Mouse (Mus musculus) forebrain, embryonic 13.5 days (tissue): ENCODE results near the gene Dpt. TPM values are rescaled to one million over a fixed set of nuclear protein-coding genes. Genes with fewer than 3 reads are reported as not detected.
"Not testable (repeated sequence)": the region's sequence is repeated elsewhere in the genome, so short reads cannot be mapped to it uniquely, and the experiment has no call there.

Experiments used
- ATAC-seq: fragments of 200-750 bp; cut with Nextera tagmentation; 2 replicates; pipeline ENCODE4 v1.8.0; 2017
- H3K27ac ChIP-seq: fragments of 300-500 bp; sonication (generic); 2 replicates; pipeline ENCODE4 v1.5.1; 2015; ENCODE audit warnings: inconsistent platforms, mild to moderate bottlenecking, moderate library complexity
- H3K27me3 ChIP-seq: fragments of 300-500 bp; sonication (generic); 2 replicates; pipeline ENCODE4 v1.6.1; 2015; ENCODE audit warnings: mild to moderate bottlenecking, inconsistent platforms
- H3K36me3 ChIP-seq: fragments of 300-500 bp; sonication (generic); 2 replicates; pipeline ENCODE4 v1.6.1; 2015; ENCODE audit warnings: mild to moderate bottlenecking, inconsistent platforms; ENCODE audit not compliant: poor library complexity, severe bottlenecking
- H3K4me1 ChIP-seq: fragments of 300-500 bp; sonication (generic); 2 replicates; pipeline ENCODE4 v1.6.1; 2015; ENCODE audit warnings: inconsistent platforms
- H3K4me2 ChIP-seq: fragments of 300-500 bp; sonication (generic); 2 replicates; pipeline ENCODE4 v1.6.1; 2015; ENCODE audit warnings: inconsistent platforms, mild to moderate bottlenecking, moderate library complexity
- H3K4me3 ChIP-seq: fragments of 300-500 bp; sonication (generic); 2 replicates; pipeline ENCODE4 v1.5.1; 2015; ENCODE audit warnings: mild to moderate bottlenecking, inconsistent platforms
- H3K9ac ChIP-seq: fragments of 300-500 bp; sonication (generic); 2 replicates; pipeline ENCODE4 v1.6.1; 2015; ENCODE audit warnings: mild to moderate bottlenecking, inconsistent platforms
- H3K9me3 ChIP-seq: fragments of 300-500 bp; sonication (generic); replicated peaks from 2 replicates; pipeline ENCODE4 v1.6.1; 2016; ENCODE audit warnings: inconsistent platforms
- WGBS: fragments of 180-500 bp; shearing (Covaris S2); methylation state at CpG from one replicate; pipeline ENCODE4 v1.1.7; 2015; 5-methylcytosine and 5-hydroxymethylcytosine counted together
- polyA plus RNA-seq: library from polyadenylated mRNA; unstranded; fragments of >200 nt; fragmentation: Nextera tagmentation; extraction: Ambion mirVana; gene quantifications from 2 replicates; pipeline ENCODE4 v1.2.1, GENCODE M21; 2015

Dpt gene
- polyA plus RNA-seq, 1 experiment from 2014 or later, result not detected

GRCm38 (mm10) chr1:164822268-164822667, 25.8 kb downstream of the Dpt start:
- H3K27me3 ChIP-seq, result no peaks in the 10 kb centered on the region
- ATAC-seq, result no peak
- no peaks in the 10 kb centered on the region for H3K36me3 ChIP-seq
- WGBS, result 64% methylated on average over 4 of the region's 4 CpGs
- no peaks in the 10 kb centered on the region for H3K4me1 ChIP-seq
- no peaks in the 10 kb centered on the region for H3K9me3 ChIP-seq
- H3K27ac ChIP-seq, result no peak overlapping the region
- H3K4me3 ChIP-seq, result no peak overlapping the region
- H3K4me2 ChIP-seq, result no peak overlapping the region
- no peak overlapping the region for H3K9ac ChIP-seq

DNA sequence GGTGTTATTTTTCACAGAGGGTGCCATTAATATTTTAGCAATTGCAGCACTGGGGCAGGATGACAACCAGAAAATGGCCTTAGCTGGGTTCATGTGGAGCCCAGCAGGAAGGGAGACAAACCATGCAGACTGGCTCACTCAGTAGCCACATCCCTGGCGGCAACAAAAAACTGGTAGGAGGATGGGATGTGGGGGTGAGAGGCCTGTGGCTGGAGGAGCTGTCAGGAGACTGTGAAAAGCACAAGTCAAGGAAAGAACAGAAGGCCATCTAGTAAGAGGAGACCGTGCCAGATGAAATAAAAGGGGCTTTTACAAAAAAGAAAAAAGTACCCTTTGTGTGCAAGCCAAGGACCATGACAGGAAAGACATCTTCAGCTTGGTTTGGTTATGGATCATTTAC, 28.5 kb downstream of the Dpt start:
- Histone ChIP-seq H3K27me3 (no peaks in the 10 kb centered on the region), H3K4me1 (no peaks in the 10 kb centered on the region), H3K36me3 (no peaks in the 10 kb centered on the region), H3K4me2 (no peak overlapping the region), H3K9me3 (no peaks in the 10 kb centered on the region), H3K4me3 (no peak overlapping the region), H3K9ac (no peak overlapping the region), H3K27ac (no peak overlapping the region)
- 53% methylated on average over 2 of the region's 2 CpGs for WGBS
- no peak for ATAC-seq

GRCm38 (mm10) chr1:164829881-164830280, 33.4 kb downstream of the Dpt start:
- Histone ChIP-seq H3K9me3 (no peaks in the 10 kb centered on the region), H3K36me3 (no peaks in the 10 kb centered on the region), H3K4me1 (no peaks in the 10 kb centered on the region), H3K4me3 (no peak overlapping the region), H3K4me2 (no peak overlapping the region), H3K27me3 (no peaks in the 10 kb centered on the region), H3K9ac (no peak overlapping the region), H3K27ac (no peak overlapping the region)
- ATAC-seq, result no peak
- WGBS, result no CpG with 5 or more reads among the region's 1 CpGs

- Histone ChIP-seq H3K36me3 (no peaks in the 10 kb centered on the region), H3K4me2 (no peak overlapping the region), H3K27me3 (no peaks in the 10 kb centered on the region), H3K9ac (no peak overlapping the region), H3K4me3 (no peak overlapping the region), H3K4me1 (no peaks in the 10 kb centered on the region), H3K27ac (no peak overlapping the region), H3K9me3 (no peaks in the 10 kb centered on the region)
- 89% methylated on average over 5 of the region's 5 CpGs for WGBS
- no peak for ATAC-seq
Measured at GRCm38 (mm10) chr1:164832459-164832858, 36.0 kb downstream of the Dpt start.

GRCm38 (mm10) chr1:164848616-164849265, 52.3 kb downstream of the Dpt start:
- Histone ChIP-seq H3K27me3 (no peaks in the 10 kb centered on the region), H3K27ac (no peak overlapping the region), H3K4me3 (no peak overlapping the region), H3K4me2 (no peak overlapping the region), H3K4me1 (no peaks in the 10 kb centered on the region), H3K9me3 (no peaks in the 10 kb centered on the region), H3K36me3 (no peaks in the 10 kb centered on the region), H3K9ac (no peak overlapping the region)
- 86% methylated on average over 7 of the region's 7 CpGs for WGBS
- ATAC-seq, result no peak

DNA sequence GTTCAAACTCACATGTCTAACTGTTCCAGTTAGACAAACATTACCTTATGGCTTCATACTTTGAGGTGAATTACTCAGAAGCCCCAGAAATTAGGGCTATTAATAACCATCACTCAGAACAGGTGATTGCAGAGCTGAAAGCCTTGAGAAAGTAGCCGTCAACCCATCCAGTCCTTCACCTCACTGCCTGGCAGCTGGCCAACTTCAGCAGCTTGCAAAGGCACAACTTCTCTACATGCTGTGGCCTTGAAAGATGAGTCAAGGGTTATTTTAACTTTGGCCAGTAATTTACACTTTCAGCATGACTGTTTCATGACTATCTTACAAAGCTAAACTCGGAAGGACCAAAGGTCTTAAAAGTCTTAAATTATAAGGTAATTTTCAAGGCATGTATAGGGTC, 59.3 kb downstream of the Dpt start:
- H3K9ac ChIP-seq, H3K9me3 ChIP-seq, H3K27ac ChIP-seq, ATAC-seq, H3K4me2 ChIP-seq, H3K4me1 ChIP-seq, H3K36me3 ChIP-seq, H3K4me3 ChIP-seq, H3K27me3 ChIP-seq: not testable (repeated sequence)
- 78% methylated on average over 2 of the region's 2 CpGs for WGBS

- no peak overlapping the region for H3K9ac ChIP-seq
- no peaks in the 10 kb centered on the region for H3K36me3 ChIP-seq
- ATAC-seq, result no peak
- H3K9me3 ChIP-seq, result no peaks in the 10 kb centered on the region
- 73% methylated on average over 11 of the region's 11 CpGs for WGBS
- H3K4me1 ChIP-seq, result no peaks in the 10 kb centered on the region
- H3K27ac ChIP-seq, result no peak overlapping the region
- H3K4me2 ChIP-seq, result no peak overlapping the region
- no peak overlapping the region for H3K4me3 ChIP-seq
- H3K27me3 ChIP-seq, result no peaks in the 10 kb centered on the region
Measured at GRCm38 (mm10) chr1:164859952-164860351, 63.5 kb downstream of the Dpt start.

GRCm38 (mm10) chr1:164860782-164861181, 64.3 kb downstream of the Dpt start:
- no peak overlapping the region for H3K4me3 ChIP-seq
- H3K4me1 ChIP-seq, result no peaks in the 10 kb centered on the region
- no peaks in the 10 kb centered on the region for H3K27me3 ChIP-seq
- no peak overlapping the region for H3K4me2 ChIP-seq
- H3K27ac ChIP-seq, result no peak overlapping the region
- WGBS, result 89% methylated on average over 2 of the region's 2 CpGs
- no peak overlapping the region for H3K9ac ChIP-seq
- ATAC-seq, result no peak
- H3K9me3 ChIP-seq, result no peaks in the 10 kb centered on the region
- H3K36me3 ChIP-seq, result no peaks in the 10 kb centered on the region

GRCm38 (mm10) chr1:164861501-164861900, 65.1 kb downstream of the Dpt start:
- H3K4me2 ChIP-seq, result no peak overlapping the region
- WGBS, result 77% methylated on average over 4 of the region's 4 CpGs
- H3K27me3 ChIP-seq, result no peaks in the 10 kb centered on the region
- no peak overlapping the region for H3K9ac ChIP-seq
- no peak overlapping the region for H3K27ac ChIP-seq
- no peak for ATAC-seq
- no peaks in the 10 kb centered on the region for H3K9me3 ChIP-seq
- no peaks in the 10 kb centered on the region for H3K36me3 ChIP-seq
- H3K4me1 ChIP-seq, result no peaks in the 10 kb centered on the region
- H3K4me3 ChIP-seq, result no peak overlapping the region

GRCm38 (mm10) chr1:164862946-164863883, 66.8 kb downstream of the Dpt start:
- H3K27ac ChIP-seq, result no peak overlapping the region
- no peaks in the 10 kb centered on the region for H3K4me1 ChIP-seq
- WGBS, result 67% methylated on average over 12 of the region's 12 CpGs
- H3K9ac ChIP-seq, result no peak overlapping the region
- H3K4me2 ChIP-seq, result no peak overlapping the region
- no peak overlapping the region for H3K4me3 ChIP-seq
- no peak for ATAC-seq
- no peaks in the 10 kb centered on the region for H3K36me3 ChIP-seq
- H3K27me3 ChIP-seq, result no peaks in the 10 kb centered on the region
- no peaks in the 10 kb centered on the region for H3K9me3 ChIP-seq

DNA sequence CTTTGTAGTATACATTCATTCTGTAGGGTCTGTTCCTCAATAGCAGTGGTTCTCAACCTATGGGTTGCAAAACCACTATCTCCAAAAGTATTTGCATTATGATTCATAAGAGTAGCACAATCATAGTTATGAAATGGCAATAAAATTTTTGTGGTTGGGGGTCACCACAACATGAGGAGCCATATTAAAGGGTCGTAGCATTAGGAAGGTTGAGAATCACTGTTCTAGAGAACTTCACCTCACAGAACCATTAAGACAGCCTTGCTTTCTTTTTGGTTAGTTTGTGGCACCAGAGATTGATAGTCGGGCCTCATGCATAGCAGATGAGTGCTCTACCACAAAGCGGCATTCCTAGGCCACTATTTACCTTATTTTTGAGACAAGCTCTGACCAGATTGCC, 68.2 kb downstream of the Dpt start:
- Histone ChIP-seq H3K4me1 (no peaks in the 10 kb centered on the region), H3K4me3 (no peak overlapping the region), H3K36me3 (no peaks in the 10 kb centered on the region), H3K4me2 (no peak overlapping the region), H3K9ac (no peak overlapping the region), H3K27me3 (no peaks in the 10 kb centered on the region), H3K9me3 (no peaks in the 10 kb centered on the region), H3K27ac (no peak overlapping the region)
- no peak for ATAC-seq
- WGBS, result 92% methylated on average over 3 of the region's 3 CpGs

DNA sequence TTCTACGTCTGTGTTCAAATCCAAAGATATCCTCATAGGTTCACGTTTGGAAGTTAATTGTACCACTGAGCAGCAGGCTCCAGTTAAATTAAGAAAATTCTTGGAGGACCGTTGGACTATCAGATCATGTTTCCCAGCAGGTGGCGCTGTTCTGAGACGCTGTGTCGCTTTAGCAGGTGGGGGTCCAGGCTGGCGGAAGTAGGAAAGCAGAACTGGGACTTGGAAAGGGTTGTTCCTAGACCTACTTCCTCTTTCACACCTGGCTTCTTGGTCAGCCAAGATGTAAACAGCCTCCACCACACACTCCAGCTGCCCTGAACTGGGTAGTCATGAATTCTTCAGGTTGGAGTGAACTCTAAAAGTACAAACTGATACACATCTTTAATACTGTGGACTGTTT, 74.2 kb downstream of the Dpt start:
- ATAC-seq, result no peak
- Histone ChIP-seq H3K4me2 (no peak overlapping the region), H3K4me1 (no peaks in the 10 kb centered on the region)

More for the DNA sequence above, 74.2 kb downstream of the Dpt start:
- Histone ChIP-seq H3K9ac (no peak overlapping the region), H3K27ac (no peak overlapping the region), H3K36me3 (no peaks in the 10 kb centered on the region), H3K9me3 (no peaks in the 10 kb centered on the region), H3K4me3 (no peak overlapping the region), H3K27me3 (no peaks in the 10 kb centered on the region)
- 57% methylated on average over 7 of the region's 7 CpGs for WGBS
